Mouse (Mus musculus): ENCODE data around the gene Tmem156. TPM values are rescaled to one million over a fixed set of nuclear protein-coding genes. Genes with fewer than 3 reads are reported as not detected.

The Tmem156 gene
- polyA plus RNA-seq, 1 experiment from 2014 or later, result 0.74 TPM

GRCm38 (mm10) chr5:65074693-65075092, 17.2 kb downstream of the Tmem156 start:
- Histone ChIP-seq H3K4me1 (replicated peaks; ENCODE audit: control insufficient read depth, insufficient read depth, low read length) (no peaks in the 10 kb centered on the region), H3K4me2 (ENCODE audit: low read length) (no peak overlapping the region), H3K9me3 (ENCODE audit: control insufficient read depth, low read length) (no peaks in the 10 kb centered on the region), H3K36me3 (ENCODE audit: control insufficient read depth, insufficient read depth, low read length) (no peaks in the 10 kb centered on the region), H3K9ac (ENCODE audit: low read length) (no peak overlapping the region), H3K27ac (ENCODE audit: low read depth) (no peak overlapping the region), H3K27me3 (replicated peaks; ENCODE audit: control insufficient read depth, insufficient read depth, low read length) (no peaks in the 10 kb centered on the region), H3K4me3 (ENCODE audit: low read depth, low read length) (no peak overlapping the region)
- 58% methylated on average over 7 of the region's 7 CpGs for WGBS
- ATAC-seq (replicated peaks; ENCODE audit: low FRiP score, low TSS enrichment, low read depth) (0 out of 2 replicates have a peak, but pooled peaks have one; percentile 40), DNase-seq (ENCODE audit: low spot score) (no peak)

- no peak overlapping the region for H3K9ac ChIP-seq (ENCODE audit: low read length)
- H3K36me3 ChIP-seq (ENCODE audit: control insufficient read depth, insufficient read depth, low read length), result no peaks in the 10 kb centered on the region
- H3K4me2 ChIP-seq (ENCODE audit: low read length), result no peak overlapping the region
- no peaks in the 10 kb centered on the region for H3K27me3 ChIP-seq (replicated peaks; ENCODE audit: control insufficient read depth, insufficient read depth, low read length)
- ATAC-seq (replicated peaks; ENCODE audit: low FRiP score, low TSS enrichment, low read depth) (no peak), DNase-seq (ENCODE audit: low spot score) (no peak)
- 66% methylated on average over 4 of the region's 4 CpGs for WGBS
- no peaks in the 10 kb centered on the region for H3K9me3 ChIP-seq (ENCODE audit: control insufficient read depth, low read length)
- peaks cover under 1% of the 10 kb centered on the region; the same call in 1 of the 2 replicates for H3K4me1 ChIP-seq (replicated peaks; ENCODE audit: control insufficient read depth, insufficient read depth, low read length)
- no peak overlapping the region for H3K4me3 ChIP-seq (ENCODE audit: low read depth, low read length)
- no peak overlapping the region for H3K27ac ChIP-seq (ENCODE audit: low read depth)
These were observed 18.7 kb downstream of the Tmem156 start for GRCm38 (mm10) chr5:65073247-65073646.

GRCm38 (mm10) chr5:65071689-65072118, 20.2 kb downstream of the Tmem156 start:
- no peak overlapping the region for H3K9ac ChIP-seq (ENCODE audit: low read length)
- H3K4me1 ChIP-seq (replicated peaks; ENCODE audit: control insufficient read depth, insufficient read depth, low read length), result peaks cover 4% of the 10 kb centered on the region; the same call in 1 of the 2 replicates
- no peaks in the 10 kb centered on the region for H3K9me3 ChIP-seq (ENCODE audit: control insufficient read depth, low read length)
- DNase-seq (ENCODE audit: low spot score) (no peak), ATAC-seq (replicated peaks; ENCODE audit: low FRiP score, low TSS enrichment, low read depth) (no peak)
- 62% methylated on average over 6 of the region's 6 CpGs for WGBS
- H3K4me2 ChIP-seq (ENCODE audit: low read length), result no peak overlapping the region
- no peaks in the 10 kb centered on the region for H3K36me3 ChIP-seq (ENCODE audit: control insufficient read depth, insufficient read depth, low read length)
- H3K4me3 ChIP-seq (ENCODE audit: low read depth, low read length), result no peak overlapping the region
- no peaks in the 10 kb centered on the region for H3K27me3 ChIP-seq (replicated peaks; ENCODE audit: control insufficient read depth, insufficient read depth, low read length)
- H3K27ac ChIP-seq (ENCODE audit: low read depth), result no peak overlapping the region

DNA sequence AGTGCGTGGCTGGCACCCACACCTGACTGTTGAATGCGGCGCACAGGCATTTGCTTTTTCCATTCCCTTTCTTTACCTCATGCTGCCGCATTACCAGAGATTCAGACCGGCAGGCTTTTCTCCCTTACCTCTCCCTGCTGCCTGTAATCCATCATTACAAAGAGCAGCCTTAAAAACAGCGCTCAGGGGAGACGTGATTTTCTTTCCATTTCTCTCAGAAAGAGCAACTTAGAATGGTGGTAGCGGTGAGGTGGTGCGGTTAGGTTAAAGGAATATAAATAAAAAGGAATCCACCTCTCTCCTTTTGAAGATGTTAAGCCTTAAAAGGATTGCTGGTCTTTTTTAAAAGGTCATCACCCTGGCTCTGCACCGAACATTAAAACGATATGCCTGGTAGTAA, 22.1 kb downstream of the Tmem156 start:
- Histone ChIP-seq H3K36me3 (ENCODE audit: control insufficient read depth, insufficient read depth, low read length) (no peaks in the 10 kb centered on the region), H3K4me3 (ENCODE audit: low read depth, low read length) (no peak overlapping the region), H3K9ac (ENCODE audit: low read length) (no peak overlapping the region), H3K4me2 (ENCODE audit: low read length) (no peak overlapping the region), H3K9me3 (ENCODE audit: control insufficient read depth, low read length) (no peaks in the 10 kb centered on the region), H3K27me3 (replicated peaks; ENCODE audit: control insufficient read depth, insufficient read depth, low read length) (no peaks in the 10 kb centered on the region), H3K27ac (ENCODE audit: low read depth) (no peak overlapping the region), H3K4me1 (replicated peaks; ENCODE audit: control insufficient read depth, insufficient read depth, low read length) (peaks cover 4% of the 10 kb centered on the region; the same call in 1 of the 2 replicates)
- 57% methylated on average over 11 of the region's 11 CpGs for WGBS
- ATAC-seq (replicated peaks; ENCODE audit: low FRiP score, low TSS enrichment, low read depth) (no peak), DNase-seq (ENCODE audit: low spot score) (no peak)

DNA sequence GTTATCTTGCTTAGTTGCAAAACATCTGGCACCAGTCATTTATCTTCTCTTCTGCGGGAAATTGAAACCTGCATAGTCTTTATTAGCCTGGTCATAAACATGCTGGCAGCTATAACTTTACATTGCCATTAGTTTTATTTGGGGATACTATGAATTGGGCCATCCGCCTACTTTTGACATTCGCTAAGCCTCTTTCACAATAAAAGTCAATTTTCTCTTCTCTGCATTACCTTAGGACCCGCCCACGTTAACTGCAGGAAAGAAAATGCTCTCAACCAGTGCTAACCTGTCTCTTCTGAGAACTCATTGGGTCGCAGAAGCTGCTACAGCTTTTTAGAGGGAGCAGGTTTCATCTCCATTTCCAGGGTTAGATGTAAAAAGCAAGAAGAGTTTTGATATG, 23.8 kb downstream of the Tmem156 start:
- Histone ChIP-seq H3K9ac (ENCODE audit: low read length) (no peak overlapping the region), H3K27ac (ENCODE audit: low read depth) (no peak overlapping the region), H3K9me3 (ENCODE audit: control insufficient read depth, low read length) (no peaks in the 10 kb centered on the region), H3K36me3 (ENCODE audit: control insufficient read depth, insufficient read depth, low read length) (no peaks in the 10 kb centered on the region), H3K27me3 (replicated peaks; ENCODE audit: control insufficient read depth, insufficient read depth, low read length) (no peaks in the 10 kb centered on the region), H3K4me2 (ENCODE audit: low read length) (no peak overlapping the region), H3K4me3 (ENCODE audit: low read depth, low read length) (no peak overlapping the region), H3K4me1 (replicated peaks; ENCODE audit: control insufficient read depth, insufficient read depth, low read length) (peaks cover 4% of the 10 kb centered on the region; the same call in 1 of the 2 replicates)
- WGBS, result 62% methylated on average over 6 of the region's 6 CpGs
- no peak for ATAC-seq (replicated peaks; ENCODE audit: low FRiP score, low TSS enrichment, low read depth)
- DNase-seq (ENCODE audit: low spot score), result no peak

- Histone ChIP-seq H3K9ac (ENCODE audit: low read length) (no peak overlapping the region), H3K36me3 (ENCODE audit: control insufficient read depth, insufficient read depth, low read length) (no peaks in the 10 kb centered on the region), H3K4me2 (ENCODE audit: low read length) (no peak overlapping the region), H3K27ac (ENCODE audit: low read depth) (no peak overlapping the region), H3K9me3 (ENCODE audit: control insufficient read depth, low read length) (no peaks in the 10 kb centered on the region), H3K4me1 (replicated peaks; ENCODE audit: control insufficient read depth, insufficient read depth, low read length) (peaks cover 4% of the 10 kb centered on the region; the same call in 1 of the 2 replicates), H3K4me3 (ENCODE audit: low read depth, low read length) (no peak overlapping the region), H3K27me3 (replicated peaks; ENCODE audit: control insufficient read depth, insufficient read depth, low read length) (no peaks in the 10 kb centered on the region)
- ATAC-seq (replicated peaks; ENCODE audit: low FRiP score, low TSS enrichment, low read depth), result no peak
- DNase-seq (ENCODE audit: low spot score), result no peak
- WGBS, result 87% methylated on average over 2 of the region's 2 CpGs
These were observed 28.7 kb downstream of the Tmem156 start for GRCm38 (mm10) chr5:65063266-65063665.

DNA sequence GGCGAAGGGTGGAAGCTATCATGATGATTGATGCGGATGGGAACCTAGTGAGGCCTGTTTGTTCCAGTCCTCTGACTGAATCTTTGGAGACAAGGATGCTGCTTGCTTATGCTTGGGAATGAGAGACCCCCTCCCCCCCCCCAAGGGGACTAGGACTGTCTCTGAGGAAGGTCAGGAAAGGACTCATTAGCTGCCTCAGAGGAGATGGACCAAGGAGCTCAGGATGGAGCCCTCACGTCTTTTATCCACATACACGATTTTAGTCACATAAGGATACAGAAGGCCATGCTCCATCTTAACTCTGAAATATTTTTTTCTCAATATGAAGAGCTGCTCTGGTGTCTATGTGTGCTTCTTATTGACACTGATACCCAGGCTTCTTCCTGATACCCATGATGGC, 29.7 kb downstream of the Tmem156 start:
- Histone ChIP-seq H3K9ac (ENCODE audit: low read length) (no peak overlapping the region), H3K36me3 (ENCODE audit: control insufficient read depth, insufficient read depth, low read length) (no peaks in the 10 kb centered on the region), H3K9me3 (ENCODE audit: control insufficient read depth, low read length) (no peaks in the 10 kb centered on the region), H3K4me3 (ENCODE audit: low read depth, low read length) (no peak overlapping the region), H3K4me1 (replicated peaks; ENCODE audit: control insufficient read depth, insufficient read depth, low read length) (no peaks in the 10 kb centered on the region), H3K4me2 (ENCODE audit: low read length) (no peak overlapping the region), H3K27ac (ENCODE audit: low read depth) (no peak overlapping the region), H3K27me3 (replicated peaks; ENCODE audit: control insufficient read depth, insufficient read depth, low read length) (no peaks in the 10 kb centered on the region)
- ATAC-seq (replicated peaks; ENCODE audit: low FRiP score, low TSS enrichment, low read depth) (no peak), DNase-seq (ENCODE audit: low spot score) (no peak)
- 91% methylated on average over 4 of the region's 4 CpGs for WGBS

GRCm38 (mm10) chr5:65059806-65060205, 32.1 kb downstream of the Tmem156 start:
- no peak overlapping the region for H3K27ac ChIP-seq (ENCODE audit: low read depth)
- 76% methylated on average over 2 of the region's 2 CpGs for WGBS
- DNase-seq (ENCODE audit: low spot score) (no peak), ATAC-seq (replicated peaks; ENCODE audit: low FRiP score, low TSS enrichment, low read depth) (no peak)
- no peak overlapping the region for H3K9ac ChIP-seq (ENCODE audit: low read length)
- H3K4me1 ChIP-seq (replicated peaks; ENCODE audit: control insufficient read depth, insufficient read depth, low read length), result no peaks in the 10 kb centered on the region
- H3K36me3 ChIP-seq (ENCODE audit: control insufficient read depth, insufficient read depth, low read length), result no peaks in the 10 kb centered on the region
- no peaks in the 10 kb centered on the region for H3K27me3 ChIP-seq (replicated peaks; ENCODE audit: control insufficient read depth, insufficient read depth, low read length)
- H3K9me3 ChIP-seq (ENCODE audit: control insufficient read depth, low read length), result no peaks in the 10 kb centered on the region
- no peak overlapping the region for H3K4me3 ChIP-seq (ENCODE audit: low read depth, low read length)
- H3K4me2 ChIP-seq (ENCODE audit: low read length), result no peak overlapping the region

DNA sequence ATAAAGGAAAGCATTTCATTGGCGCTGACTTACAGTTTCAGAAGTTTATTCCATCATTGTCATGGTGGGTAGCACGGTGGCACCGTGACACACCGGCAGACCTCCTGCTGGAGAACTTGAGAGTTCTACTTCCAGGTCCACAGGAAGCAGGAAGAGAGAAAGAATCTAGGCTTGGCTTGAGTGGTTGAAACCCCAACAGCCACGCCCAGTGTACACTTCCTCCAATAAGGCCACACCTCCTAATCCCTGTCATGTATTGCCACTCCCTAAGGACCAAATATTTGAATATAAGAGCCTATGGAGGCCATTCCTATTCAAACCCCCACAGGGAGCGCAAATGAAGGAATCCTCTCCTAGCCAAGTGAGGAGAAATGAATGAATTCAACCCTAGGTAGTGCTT, 34.3 kb downstream of the Tmem156 start:
- Histone ChIP-seq H3K9ac (ENCODE audit: low read length) (no peak overlapping the region), H3K4me2 (ENCODE audit: low read length) (no peak overlapping the region), H3K4me1 (replicated peaks; ENCODE audit: control insufficient read depth, insufficient read depth, low read length) (no peaks in the 10 kb centered on the region), H3K4me3 (ENCODE audit: low read depth, low read length) (no peak overlapping the region), H3K27me3 (replicated peaks; ENCODE audit: control insufficient read depth, insufficient read depth, low read length) (no peaks in the 10 kb centered on the region), H3K36me3 (ENCODE audit: control insufficient read depth, insufficient read depth, low read length) (no peaks in the 10 kb centered on the region), H3K9me3 (ENCODE audit: control insufficient read depth, low read length) (no peaks in the 10 kb centered on the region), H3K27ac (ENCODE audit: low read depth) (no peak overlapping the region)
- DNase-seq (ENCODE audit: low spot score) (no peak), ATAC-seq (replicated peaks; ENCODE audit: low FRiP score, low TSS enrichment, low read depth) (no peak)
- 96% methylated on average over 6 of the region's 6 CpGs for WGBS

Data from intestine, embryonic 14.5 days (tissue).